Mouse (Mus musculus) Muller cell, postnatal 12 days (primary cell): ENCODE data around the gene Osbpl2.

ENCODE experiments used
- DNase-seq: peaks from one replicate; pipeline ENCODE4 v3.0.0-alpha.2; 2015; ENCODE audit errors: inconsistent ontology term

The Osbpl2 gene

DNA sequence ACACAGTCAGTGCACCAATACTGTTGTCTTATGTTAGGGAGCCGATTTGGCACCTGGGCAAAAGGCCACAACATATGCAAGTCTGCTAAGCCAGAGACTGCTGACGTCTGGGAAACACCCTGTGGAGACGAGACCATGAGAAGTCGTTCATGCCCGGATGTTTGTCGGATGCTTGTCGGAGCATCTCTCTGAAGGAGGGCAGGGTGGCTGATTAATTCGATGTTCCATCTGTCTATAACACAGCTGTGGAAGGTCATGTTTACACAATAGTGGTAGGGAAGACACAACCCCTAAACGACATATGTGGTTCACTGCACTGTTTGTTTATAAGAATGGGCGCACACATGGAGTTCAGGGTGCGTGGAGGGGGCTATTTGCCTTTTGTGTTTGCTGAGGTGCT is 81.6 kb downstream of the Osbpl2 start:
- no peak for DNase-seq

DNA sequence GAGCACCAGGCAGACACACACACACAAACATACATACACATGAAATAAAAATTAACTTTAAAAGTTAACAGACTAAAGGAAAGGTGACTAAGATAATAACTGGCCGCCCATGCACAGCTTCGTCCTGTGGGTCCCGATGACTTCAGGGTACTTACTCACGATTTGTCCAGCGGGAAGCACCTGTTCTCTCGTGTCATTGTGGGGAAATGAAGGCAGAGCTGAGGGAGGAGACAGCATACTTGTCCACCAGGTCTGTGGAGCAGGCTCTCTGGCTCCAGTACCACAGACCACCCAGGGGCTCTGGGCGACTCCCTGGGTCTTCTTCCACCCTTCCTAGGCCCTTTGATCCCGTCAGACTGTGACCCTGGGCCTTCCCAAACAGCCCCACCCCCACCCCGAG is 82.2 kb downstream of the Osbpl2 start:
- DNase-seq = no peak

- no peak for DNase-seq
Measured at GRCm38 (mm10) chr2:180202263-180202662, 83.2 kb downstream of the Osbpl2 start.

GRCm38 (mm10) chr2:180202805-180203204 is 83.7 kb downstream of the Osbpl2 start:
- peak; percentile 43 for DNase-seq

DNA sequence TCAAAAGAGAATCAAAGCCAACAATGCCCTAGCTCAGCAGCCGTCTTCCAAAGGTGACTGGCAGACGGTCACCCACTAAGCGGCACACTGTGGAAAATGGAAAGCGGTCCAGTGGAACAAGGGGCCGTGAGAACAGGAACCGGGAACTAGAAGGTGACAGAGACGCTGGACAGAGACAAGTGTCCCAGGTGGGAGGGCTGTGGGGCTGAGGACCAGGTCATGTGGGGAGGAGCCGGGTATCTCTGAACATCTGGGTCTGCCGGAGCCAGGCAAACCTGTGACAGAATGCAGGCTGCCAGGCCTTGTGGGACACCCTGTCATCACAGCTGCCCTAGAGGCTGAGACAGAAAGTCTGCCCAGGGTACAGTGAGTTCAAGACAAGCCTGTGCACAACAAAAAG is 85.4 kb downstream of the Osbpl2 start:
- DNase-seq = no peak

- no peak for DNase-seq
Measured at GRCm38 (mm10) chr2:180205083-180205955, 86.2 kb downstream of the Osbpl2 start.

DNA sequence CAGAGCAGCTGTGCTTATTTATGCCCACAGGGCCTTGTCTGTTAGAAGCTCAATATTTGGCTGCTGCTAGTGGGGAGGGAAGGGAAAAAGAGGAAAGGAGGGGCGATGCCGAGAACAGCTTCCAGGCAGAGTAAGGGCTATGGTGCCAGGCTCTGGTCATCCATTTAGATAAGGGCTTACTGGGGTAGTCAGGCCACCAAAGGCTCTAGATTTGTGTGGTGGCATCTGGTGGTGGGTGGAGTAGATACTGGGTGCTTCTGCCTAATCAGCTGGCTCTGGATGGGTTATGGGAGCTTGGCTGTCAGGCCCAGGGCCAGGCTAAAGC is 86.8 kb downstream of the Osbpl2 start:
- no peak for DNase-seq

DNA sequence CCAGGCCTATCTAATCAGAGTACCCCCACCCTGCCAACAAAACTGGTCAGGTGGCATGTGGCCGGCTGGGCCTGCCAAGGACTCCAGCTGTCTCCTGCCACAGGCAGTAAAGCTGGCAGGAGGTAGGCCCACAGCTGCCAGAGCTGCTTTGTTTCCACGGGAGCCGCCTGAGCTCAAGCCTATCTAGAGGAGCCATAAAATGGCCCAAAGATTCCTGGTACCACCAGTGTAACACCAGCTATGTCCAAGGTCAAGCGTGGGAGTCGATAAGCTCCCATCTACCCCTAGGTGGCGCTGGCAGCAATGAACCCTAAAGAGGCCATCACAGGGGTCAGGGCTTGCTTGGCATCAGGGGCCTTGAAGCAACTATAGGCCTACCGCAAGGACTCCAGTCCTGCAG is 88.7 kb downstream of the Osbpl2 start:
- peak; percentile 41 for DNase-seq

- no peak for DNase-seq
Measured at GRCm38 (mm10) chr2:180208976-180209375, 89.9 kb downstream of the Osbpl2 start.

- no peak for DNase-seq
Measured at GRCm38 (mm10) chr2:180212255-180212654, 93.1 kb downstream of the Osbpl2 start.
